Mouse (Mus musculus) CH12.LX (cell line): ENCODE results near the gene Grwd1.

Source experiments
- BHLHE40 ChIP-seq: IDR thresholded peaks from 2 replicates; pipeline ENCODE4 v1.6.1; 2011; ENCODE audit warnings: mild to moderate bottlenecking, low read depth, low read length, improper control_type of control experiment
- CHD2 ChIP-seq: IDR thresholded peaks from 2 replicates; pipeline ENCODE4 v1.6.1; 2011; ENCODE audit warnings: low read length, improper control_type of control experiment
- CTCF ChIP-seq, 2 experiments: IDR thresholded peaks in 1 of 2; conservative IDR thresholded peaks in 1 of 2; 2 replicates each; pipeline ENCODE4 v1.5.1; 2011 to 2012; ENCODE audit warnings: low read depth in 2 of 2, low read length in 2 of 2, improper control_type of control experiment in 1 of 2, inconsistent platforms in 1 of 2, mild to moderate bottlenecking in 1 of 2, moderate library complexity in 1 of 2
- EP300 ChIP-seq: IDR thresholded peaks from 2 replicates; pipeline ENCODE4 v1.6.1; 2011; ENCODE audit warnings: low read length, improper control_type of control experiment
- ETS1 ChIP-seq: conservative IDR thresholded peaks from 2 replicates; pipeline ENCODE4 v1.6.1; 2012; ENCODE audit warnings: low read depth, mild to moderate bottlenecking, inconsistent platforms, low read length, improper control_type of control experiment, moderate library complexity
- GABPA ChIP-seq: IDR thresholded peaks from 2 replicates; pipeline ENCODE4 v1.6.1; 2012; ENCODE audit warnings: low read depth, low read length, improper control_type of control experiment, inconsistent platforms; ENCODE audit not compliant: insufficient replicate concordance
- IRF4 ChIP-seq: IDR thresholded peaks from 2 replicates; pipeline ENCODE4 v1.6.1; 2014; ENCODE audit warnings: low read depth, mild to moderate bottlenecking, inconsistent platforms, low read length, improper control_type of control experiment
- NELFE ChIP-seq: IDR thresholded peaks from 2 replicates; pipeline ENCODE4 v1.6.1; 2011; ENCODE audit warnings: low read depth, low read length, improper control_type of control experiment
- POLR2A ChIP-seq: IDR thresholded peaks from 2 replicates; pipeline ENCODE4 v1.6.1; 2011; ENCODE audit warnings: low read depth, mild to moderate bottlenecking, improper control_type of control experiment, low read length
- RAD21 ChIP-seq: IDR thresholded peaks from 2 replicates; pipeline ENCODE4 v1.6.1; 2011; ENCODE audit warnings: low read depth, mild to moderate bottlenecking, low read length, improper control_type of control experiment, moderate library complexity
- SIN3A ChIP-seq: IDR thresholded peaks from 2 replicates; pipeline ENCODE4 v1.6.1; 2012; ENCODE audit warnings: low read length, improper control_type of control experiment, inconsistent platforms
- USF1 ChIP-seq: IDR thresholded peaks from 2 replicates; pipeline ENCODE4 v1.6.1; 2014; ENCODE audit warnings: low read depth, mild to moderate bottlenecking, inconsistent platforms, low read length, improper control_type of control experiment
- ZMIZ1 ChIP-seq: IDR thresholded peaks from 2 replicates; pipeline ENCODE4 v1.6.1; 2012; ENCODE audit warnings: low read depth, mild to moderate bottlenecking, inconsistent platforms, low read length, improper control_type of control experiment

DNA sequence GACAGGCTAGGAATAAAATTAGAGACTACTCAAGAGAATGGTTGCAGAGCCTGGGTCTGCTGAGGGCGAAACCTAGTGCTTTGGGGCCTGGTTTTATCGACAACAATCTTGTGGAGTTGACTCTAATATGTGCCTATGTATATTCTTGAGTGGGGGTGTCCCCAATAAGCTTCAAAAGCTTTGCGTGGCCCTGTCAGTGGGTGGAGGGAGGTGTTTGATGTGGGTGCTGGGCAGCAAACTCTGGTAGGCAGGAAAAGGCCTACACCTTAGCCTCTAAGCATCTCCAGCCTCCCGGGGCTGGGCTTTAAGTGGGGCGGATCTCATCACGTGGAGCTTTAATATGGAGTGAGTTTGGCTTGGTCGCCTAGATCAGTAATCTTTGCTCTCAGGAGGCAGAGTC, 31.8 kb downstream of the Grwd1 start:
- TF ChIP-seq CTCF (conservative IDR thresholded peaks at IDR 0.05 in 1 of 2, IDR thresholded peaks at IDR 0.05 in 1 of 2; ENCODE audit: low read depth in 2 of 2, low read length in 2 of 2), result no peak
- TF ChIP-seq POLR2A, result no peak
- TF ChIP-seq RAD21, result no peak
- TF ChIP-seq GABPA, result no peak
- TF ChIP-seq CHD2, result no peak
- TF ChIP-seq IRF4, result no peak
- no peak for TF ChIP-seq BHLHE40
- TF ChIP-seq ZMIZ1, result no peak
- TF ChIP-seq SIN3A, result no peak
- TF ChIP-seq ETS1, result no peak
- TF ChIP-seq EP300, result no peak
- TF ChIP-seq NELFE, result no peak
- no peak for TF ChIP-seq USF1
